Comparison of ENCODE assay signal across 12 mouse cellular contexts in genomic region chr4:83409867-83410505, GRCm38 (mm10). TPM values are rescaled to one million over a fixed set of nuclear protein-coding genes. Genes with fewer than 3 reads are reported as not detected.
A peak's percentile ranks its signal among the peaks of the same experiment; 100 is the strongest.
DNase-seq lines count a peak whose midpoint lies in the region; ATAC-seq and TF ChIP-seq lines count a peak whose summit lies in the region.
"Had no signal": no experiment of that assay in that cellular context is flagged by ENCODE, and none has a peak within 500 bp of the region (broad histone marks: within the 10 kb centered on the region; RNA-seq: fewer than 3 reads in every experiment).

No protein-coding gene starts in this region.

- ATAC-seq in embryonic facial prominence, embryonic 14.5 days (ENCODE audit: low read depth), result no peak

- no peak overlapping the region for H3K9ac ChIP-seq in embryonic facial prominence, embryonic 14.5 days (ENCODE audit: low read depth, low read length)
- H3K9ac ChIP-seq: embryonic facial prominence, embryonic 12.5 days; heart, embryonic 13.5 days had no signal

- H3K27me3 ChIP-seq in embryonic facial prominence, embryonic 14.5 days (replicated peaks; ENCODE audit: control insufficient read depth, insufficient read depth, low read length), result no peaks in the 10 kb centered on the region
- no peaks in the 10 kb centered on the region for H3K27me3 ChIP-seq in embryonic facial prominence, embryonic 10.5 days (replicated peaks; ENCODE audit: low read depth, poor library complexity, severe bottlenecking)
- H3K27me3 ChIP-seq: embryonic facial prominence, embryonic 12.5 days; heart, embryonic 13.5 days had no signal

- no peaks in the 10 kb centered on the region for H3K36me3 ChIP-seq in embryonic facial prominence, embryonic 14.5 days (ENCODE audit: control insufficient read depth, insufficient read depth, low read length)
- H3K36me3 ChIP-seq in embryonic facial prominence, embryonic 10.5 days (replicated peaks), result peaks cover 5% of the 10 kb centered on the region; the same call in 1 of the 2 replicates
- H3K36me3 ChIP-seq: embryonic facial prominence, embryonic 12.5 days; heart, embryonic 13.5 days had no signal

- 98% methylated on average over 4 of the region's 4 CpGs for WGBS in embryonic facial prominence, embryonic 14.5 days
- 95% methylated on average over 4 of the region's 4 CpGs for WGBS in embryonic facial prominence, embryonic 10.5 days

- H3K4me2 ChIP-seq in embryonic facial prominence, embryonic 14.5 days (ENCODE audit: low read depth, low read length), result no peak overlapping the region
- H3K4me2 ChIP-seq: embryonic facial prominence, embryonic 12.5 days; heart, embryonic 13.5 days had no signal

- no peak overlapping the region for H3K4me3 ChIP-seq in embryonic facial prominence, embryonic 14.5 days (ENCODE audit: low read depth, low read length)
- H3K4me3 ChIP-seq in embryonic facial prominence, embryonic 10.5 days, result no peak overlapping the region
- H3K4me3 ChIP-seq in layer of hippocampus, adult 2 months, result no peak overlapping the region
- H3K4me3 ChIP-seq: embryonic facial prominence, embryonic 12.5 days; heart, embryonic 13.5 days; megakaryocyte, embryonic 14.5 days had no signal

- no peaks in the 10 kb centered on the region for H3K4me1 ChIP-seq in embryonic facial prominence, embryonic 14.5 days (ENCODE audit: control insufficient read depth, insufficient read depth, low read length)
- H3K4me1 ChIP-seq in embryonic facial prominence, embryonic 10.5 days, result no peaks in the 10 kb centered on the region
- H3K4me1 ChIP-seq: embryonic facial prominence, embryonic 12.5 days; heart, embryonic 13.5 days had no signal

- H3K27ac ChIP-seq in embryonic facial prominence, embryonic 14.5 days (replicated peaks; ENCODE audit: low read depth, low read length), result no peak overlapping the region
- no peak overlapping the region for H3K27ac ChIP-seq in embryonic facial prominence, embryonic 10.5 days (replicated peaks)
- H3K27ac ChIP-seq in layer of hippocampus, adult 2 months, result no peak overlapping the region
- H3K27ac ChIP-seq: embryonic facial prominence, embryonic 12.5 days; heart, embryonic 13.5 days had no signal

- TF ChIP-seq CTCF in layer of hippocampus, adult 2 months (conservative IDR thresholded peaks at IDR 0.05), result peak; percentile 79

- peak; percentile 20 for DNase-seq in embryonic facial prominence, embryonic 14.5 days (ENCODE audit: low spot score)
- no peak for DNase-seq in embryonic facial prominence, embryonic 10.5 days (ENCODE audit: low spot score)
- peak in 1 of 2 experiments; percentile 15 for DNase-seq in layer of hippocampus, adult 2 months (ENCODE audit: low spot score in 2 of 2)
- no peak for DNase-seq in layer of hippocampus, adult 9-11 months
- peak; percentile 41 for DNase-seq in A20 (ENCODE audit: low read depth, low spot score)
- DNase-seq in fibroblast of lung, adult 2 months (ENCODE audit: low read depth), result peak; percentile 49
- DNase-seq in ovary, adult 18-20 months (ENCODE audit: low spot score), result no peak
- no peak for DNase-seq in spleen, adult 18-20 months
- DNase-seq: thymus, postnatal 25 days had no signal

- peaks cover 19% of the 10 kb centered on the region for H3K9me3 ChIP-seq in embryonic facial prominence, embryonic 14.5 days (ENCODE audit: control insufficient read depth, low read length)
- peaks cover 13% of the 10 kb centered on the region for H3K9me3 ChIP-seq in embryonic facial prominence, embryonic 10.5 days

RNA-seq across cellular contexts. Expression of gene Snapc3, which starts 7.5 kb away (rescaled TPM):
- 40.3 and 43.1 TPM in 2 replicates for polyA plus RNA-seq in embryonic facial prominence, embryonic 14.5 days (2014; fragmentation: Nextera tagmentation; extraction: Ambion mirVana)
- polyA plus RNA-seq in embryonic facial prominence, embryonic 10.5 days (2016; fragmentation: Nextera tagmentation; extraction: Ambion mirVana), result 61.8 and 63.3 TPM in 2 replicates
- 10 to 100 TPM; 37.0 to 39.7 TPM for total RNA-seq in layer of hippocampus, adult 2 months (2021)

Comparison
In these comparisons a context has a peak if more than half of its experiments do, and no peak if none do; other contexts are left out.
1. DNase-seq: peak in embryonic facial prominence, embryonic 14.5 days (single experiment), A20 (single experiment) and fibroblast of lung, adult 2 months (single experiment); none in embryonic facial prominence, embryonic 10.5 days (single experiment), layer of hippocampus, adult 9-11 months (single experiment), ovary, adult 18-20 months (single experiment) and spleen, adult 18-20 months (0 of 2).